Mouse (Mus musculus) MEL (cell line): Measurements from ENCODE around the gene Ripor3. TPM values are rescaled to one million over a fixed set of nuclear protein-coding genes. Genes with fewer than 3 reads are reported as not detected.

Experiments used
- polyA plus RNA-seq, 2 experiments: library from polyadenylated mRNA; stranded (reverse) in 1 of 2; unstranded in 1 of 2; fragments of >175 nt in 1 of 2; fragments of >200 nt in 1 of 2; gene quantifications; 2 replicates each; pipeline versions ENCODE4 v1.2.1 to v1.2.4; 2012; ENCODE audit warnings: low replicate concordance in 2 of 2, low read depth in 1 of 2; ENCODE audit not compliant: insufficient read length in 2 of 2, insufficient read depth in 1 of 2, missing spikeins in 1 of 2
- total RNA-seq: library from RNA; depleted of rRNA; stranded (reverse); fragments of 300-350 nt; gene quantifications from 2 replicates; pipeline ENCODE4 v1.2.3, GENCODE M21; 2012; rRNA removed

The Ripor3 gene
- total and polyA plus RNA-seq, 3 experiments = not detected

Other genes with a start within 250 kb of the Ripor3 start
- 55.3 and 55.9 TPM in 2 replicates for gene Ptpn1, start 78.6 kb downstream of the Ripor3 start, total RNA-seq
- gene Ptpn1, start 78.6 kb downstream of the Ripor3 start, polyA plus RNA-seq = 10 to 100 TPM in 1 of 2 experiments, not detected in 1; 62.9 TPM
- gene Pard6b, start 70.4 kb upstream of the Ripor3 start, total RNA-seq = 3.8 and 3.9 TPM in 2 replicates
- 1 to 10 TPM in 1 of 2 experiments, not detected in 1; 7.6 TPM for gene Pard6b, start 70.4 kb upstream of the Ripor3 start, polyA plus RNA-seq
- 2.3 and 2.8 TPM in 2 replicates for gene Adnp, start 196.5 kb upstream of the Ripor3 start, total RNA-seq
- 10 to 100 TPM; 11.9 to 29.4 TPM for gene Adnp, start 196.5 kb upstream of the Ripor3 start, polyA plus RNA-seq
- 24.4 and 29.4 TPM in 2 replicates for gene Gm20716, start 219.7 kb upstream of the Ripor3 start, total RNA-seq
- gene Gm20716, start 219.7 kb upstream of the Ripor3 start, polyA plus RNA-seq = 10 to 100 TPM in 1 of 2 experiments, not detected in 1; 24.4 TPM
- gene Dpm1, start 220.0 kb upstream of the Ripor3 start, total RNA-seq = 35.4 and 49.0 TPM in 2 replicates
- 100 to 1,000 TPM in 1 of 2 experiments, 10 to 100 TPM in 1; 63.5 to 564 TPM for gene Dpm1, start 220.0 kb upstream of the Ripor3 start, polyA plus RNA-seq
- 4.2 and 5.1 TPM in 2 replicates for gene Mocs3, start 220.0 kb upstream of the Ripor3 start, total RNA-seq
- 1 to 10 TPM in 1 of 2 experiments, not detected in 1; 2.9 TPM for gene Mocs3, start 220.0 kb upstream of the Ripor3 start, polyA plus RNA-seq